Mouse (Mus musculus): ENCODE data around the gene Cmbl. TPM values are rescaled to one million over a fixed set of nuclear protein-coding genes. Genes with fewer than 3 reads are reported as not detected.

Gene Cmbl
- total and polyA plus RNA-seq, 2 experiments from 2014 or later: 22.8 to 41.0 TPM

- Histone ChIP-seq H3K9me3 (replicated peaks; ENCODE audit: control insufficient read depth, low read length) (no peaks in the 10 kb centered on the region), H3K4me3 (ENCODE audit: low read depth, low read length) (no peak overlapping the region), H3K4me1 (ENCODE audit: control insufficient read depth, insufficient read depth) (peaks cover 31% of the 10 kb centered on the region), H3K36me3 (replicated peaks; ENCODE audit: control insufficient read depth, insufficient read depth, low read length) (no peaks in the 10 kb centered on the region), H3K4me2 (ENCODE audit: low read depth, low read length) (0 out of 2 replicates have a peak overlapping the region, but pooled peaks have one; percentile 10), H3K9ac (replicated peaks; ENCODE audit: low read depth, low read length) (no peak overlapping the region), H3K27ac (ENCODE audit: low read depth) (0 out of 2 replicates have a peak overlapping the region, but pooled peaks have one; percentile 6), H3K27me3 (ENCODE audit: control insufficient read depth, insufficient read depth, low read length) (no peaks in the 10 kb centered on the region)
- ATAC-seq (ENCODE audit: insufficient read depth, low read depth) (peak; percentile 94), DNase-seq (ENCODE audit: low spot score) (peak; percentile 67)
- WGBS: 12% methylated on average over 3 of the region's 3 CpGs
- no peak for TF ChIP-seq CTCF (IDR thresholded peaks at IDR 0.05; ENCODE audit: low read depth)
- peak; percentile 62 for TF ChIP-seq EP300 (IDR thresholded peaks at IDR 0.05; ENCODE audit: low read depth)
These were observed 21.9 kb upstream of the Cmbl start for GRCm38 (mm10) chr15:31543246-31543645.

GRCm38 (mm10) chr15:31545058-31545457, 20.1 kb upstream of the Cmbl start:
- WGBS: 17% methylated on average over 1 of the region's 1 CpGs

GRCm38 (mm10) chr15:31546291-31546690, 18.9 kb upstream of the Cmbl start:
- TF ChIP-seq CTCF (IDR thresholded peaks at IDR 0.05; ENCODE audit: low read depth) (no peak), EP300 (IDR thresholded peaks at IDR 0.05; ENCODE audit: low read depth) (no peak)
- Histone ChIP-seq H3K4me3 (ENCODE audit: low read depth, low read length) (no peak overlapping the region), H3K27me3 (ENCODE audit: control insufficient read depth, insufficient read depth, low read length) (no peaks in the 10 kb centered on the region), H3K4me2 (ENCODE audit: low read depth, low read length) (no peak overlapping the region), H3K9me3 (replicated peaks; ENCODE audit: control insufficient read depth, low read length) (no peaks in the 10 kb centered on the region), H3K36me3 (replicated peaks; ENCODE audit: control insufficient read depth, insufficient read depth, low read length) (no peaks in the 10 kb centered on the region), H3K9ac (replicated peaks; ENCODE audit: low read depth, low read length) (no peak overlapping the region), H3K27ac (ENCODE audit: low read depth) (no peak overlapping the region), H3K4me1 (ENCODE audit: control insufficient read depth, insufficient read depth) (peaks cover 31% of the 10 kb centered on the region)
- DNase-seq (ENCODE audit: low spot score): no peak
- WGBS: 93% methylated on average over 6 of the region's 6 CpGs
- ATAC-seq (ENCODE audit: insufficient read depth, low read depth): no peak

More at GRCm38 (mm10) chr15:31545058-31545457, 20.1 kb upstream of the Cmbl start:
- H3K4me2 ChIP-seq (ENCODE audit: low read depth, low read length): no peak overlapping the region
- ATAC-seq (ENCODE audit: insufficient read depth, low read depth): no peak
- H3K9ac ChIP-seq (replicated peaks; ENCODE audit: low read depth, low read length): no peak overlapping the region
- H3K9me3 ChIP-seq (replicated peaks; ENCODE audit: control insufficient read depth, low read length): no peaks in the 10 kb centered on the region
- no peaks in the 10 kb centered on the region for H3K36me3 ChIP-seq (replicated peaks; ENCODE audit: control insufficient read depth, insufficient read depth, low read length)
- TF ChIP-seq CTCF (IDR thresholded peaks at IDR 0.05; ENCODE audit: low read depth) (no peak), EP300 (IDR thresholded peaks at IDR 0.05; ENCODE audit: low read depth) (no peak)
- no peak overlapping the region for H3K4me3 ChIP-seq (ENCODE audit: low read depth, low read length)
- DNase-seq (ENCODE audit: low spot score): no peak
- no peaks in the 10 kb centered on the region for H3K27me3 ChIP-seq (ENCODE audit: control insufficient read depth, insufficient read depth, low read length)
- peaks cover 31% of the 10 kb centered on the region for H3K4me1 ChIP-seq (ENCODE audit: control insufficient read depth, insufficient read depth)
- H3K27ac ChIP-seq (ENCODE audit: low read depth): 0 out of 2 replicates have a peak overlapping the region, but pooled peaks have one; percentile 15

- Histone ChIP-seq H3K27ac (ENCODE audit: low read depth) (no peak overlapping the region), H3K9ac (replicated peaks; ENCODE audit: low read depth, low read length) (no peak overlapping the region), H3K4me3 (ENCODE audit: low read depth, low read length) (no peak overlapping the region), H3K36me3 (replicated peaks; ENCODE audit: control insufficient read depth, insufficient read depth, low read length) (no peaks in the 10 kb centered on the region), H3K4me2 (ENCODE audit: low read depth, low read length) (no peak overlapping the region), H3K27me3 (ENCODE audit: control insufficient read depth, insufficient read depth, low read length) (no peaks in the 10 kb centered on the region), H3K9me3 (replicated peaks; ENCODE audit: control insufficient read depth, low read length) (no peaks in the 10 kb centered on the region), H3K4me1 (ENCODE audit: control insufficient read depth, insufficient read depth) (peaks cover 25% of the 10 kb centered on the region)
- 71% methylated on average over 5 of the region's 5 CpGs for WGBS
- ATAC-seq (ENCODE audit: insufficient read depth, low read depth): no peak
- TF ChIP-seq EP300 (IDR thresholded peaks at IDR 0.05; ENCODE audit: low read depth) (no peak), CTCF (IDR thresholded peaks at IDR 0.05; ENCODE audit: low read depth) (no peak)
- DNase-seq (ENCODE audit: low spot score): no peak
These were observed 17.8 kb upstream of the Cmbl start for GRCm38 (mm10) chr15:31547421-31547820.

GRCm38 (mm10) chr15:31550381-31550780, 14.8 kb upstream of the Cmbl start:
- Histone ChIP-seq H3K27ac (ENCODE audit: low read depth) (no peak overlapping the region), H3K4me2 (ENCODE audit: low read depth, low read length) (no peak overlapping the region), H3K9ac (replicated peaks; ENCODE audit: low read depth, low read length) (no peak overlapping the region), H3K27me3 (ENCODE audit: control insufficient read depth, insufficient read depth, low read length) (no peaks in the 10 kb centered on the region), H3K4me1 (ENCODE audit: control insufficient read depth, insufficient read depth) (peaks cover 7% of the 10 kb centered on the region), H3K4me3 (ENCODE audit: low read depth, low read length) (no peak overlapping the region), H3K9me3 (replicated peaks; ENCODE audit: control insufficient read depth, low read length) (no peaks in the 10 kb centered on the region), H3K36me3 (replicated peaks; ENCODE audit: control insufficient read depth, insufficient read depth, low read length) (no peaks in the 10 kb centered on the region)
- ATAC-seq (ENCODE audit: insufficient read depth, low read depth): no peak
- no peak for DNase-seq (ENCODE audit: low spot score)
- 69% methylated on average over 4 of the region's 4 CpGs for WGBS
- TF ChIP-seq CTCF (IDR thresholded peaks at IDR 0.05; ENCODE audit: low read depth) (no peak), EP300 (IDR thresholded peaks at IDR 0.05; ENCODE audit: low read depth) (no peak)

GRCm38 (mm10) chr15:31554855-31555254, 10.3 kb upstream of the Cmbl start:
- no peak overlapping the region for H3K4me3 ChIP-seq (ENCODE audit: low read depth, low read length)
- no peaks in the 10 kb centered on the region for H3K4me1 ChIP-seq (ENCODE audit: control insufficient read depth, insufficient read depth)
- H3K4me2 ChIP-seq (ENCODE audit: low read depth, low read length): no peak overlapping the region
- no peak overlapping the region for H3K9ac ChIP-seq (replicated peaks; ENCODE audit: low read depth, low read length)
- ATAC-seq (ENCODE audit: insufficient read depth, low read depth): no peak
- H3K27ac ChIP-seq (ENCODE audit: low read depth): no peak overlapping the region
- H3K9me3 ChIP-seq (replicated peaks; ENCODE audit: control insufficient read depth, low read length): no peaks in the 10 kb centered on the region
- no peaks in the 10 kb centered on the region for H3K36me3 ChIP-seq (replicated peaks; ENCODE audit: control insufficient read depth, insufficient read depth, low read length)
- DNase-seq (ENCODE audit: low spot score): no peak
- no peaks in the 10 kb centered on the region for H3K27me3 ChIP-seq (ENCODE audit: control insufficient read depth, insufficient read depth, low read length)
- 79% methylated on average over 2 of the region's 2 CpGs for WGBS
- TF ChIP-seq EP300 (IDR thresholded peaks at IDR 0.05; ENCODE audit: low read depth): no peak
- TF ChIP-seq CTCF (IDR thresholded peaks at IDR 0.05; ENCODE audit: low read depth): no peak

Measured in heart, postnatal 0 days (tissue).